Mouse (Mus musculus): ENCODE results near the gene Phf10. TPM values are rescaled to one million over a fixed set of nuclear protein-coding genes. Genes with fewer than 3 reads are reported as not detected.

Gene Phf10
- total and polyA plus RNA-seq, 3 experiments = 185 to 627 (median 265) TPM

DNA sequence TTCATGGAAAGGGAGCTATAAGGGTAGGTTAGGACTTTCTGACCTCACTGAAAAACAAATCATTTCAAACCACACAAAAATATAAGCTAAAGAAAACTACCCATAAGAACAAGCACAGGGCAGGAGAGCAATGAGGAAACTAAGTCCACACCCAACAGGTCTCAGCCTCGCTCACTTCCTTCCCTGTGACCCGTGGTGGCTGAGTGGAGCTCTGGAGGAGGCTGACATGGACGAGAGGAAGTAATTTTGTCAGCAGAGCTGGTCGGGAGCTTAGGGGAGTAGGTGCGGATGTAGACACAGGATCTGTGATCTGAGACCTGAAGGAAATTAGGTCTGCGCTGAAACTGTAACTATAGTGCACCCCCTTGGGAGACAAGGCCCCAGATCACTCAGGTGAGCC, 39.5 kb downstream of the Phf10 start (continued):
- no peak for TF ChIP-seq BHLHE40 (IDR thresholded peaks at IDR 0.05; ENCODE audit: borderline replicate concordance, low read depth, low read length)

DNA sequence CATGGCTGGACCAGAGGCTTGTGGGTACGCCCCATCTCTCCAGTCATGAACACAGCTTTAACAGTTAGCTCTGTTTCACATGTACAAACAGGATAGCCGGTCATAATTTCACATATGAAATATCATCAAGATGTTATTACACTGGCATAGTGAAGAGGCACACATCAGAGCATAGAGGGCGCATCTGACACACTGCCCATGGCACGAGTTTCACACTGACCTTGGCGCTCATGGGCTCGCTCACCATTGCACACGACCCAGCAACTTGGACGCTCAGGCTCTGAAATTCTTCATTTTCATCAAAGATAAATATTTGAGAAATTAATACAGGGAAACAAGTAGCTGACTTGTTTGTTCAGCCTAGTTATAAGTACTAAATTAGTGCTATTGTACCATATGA, 43.2 kb downstream of the Phf10 start:
- no peaks in the 10 kb centered on the region for H3K79me2 ChIP-seq (ENCODE audit: control insufficient read depth, insufficient read depth, low read length, poor library complexity)
- no peak overlapping the region for H3K4me3 ChIP-seq (ENCODE audit: control insufficient read depth in 1 of 2, insufficient read depth in 1 of 2, low read depth in 2 of 2, low read length in 2 of 2)
- no peaks in the 10 kb centered on the region for H3K4me1 ChIP-seq (ENCODE audit: control insufficient read depth in 1 of 2, insufficient read depth in 2 of 2, low read length in 2 of 2)
- no peaks in the 10 kb centered on the region for H3K9me3 ChIP-seq (replicated peaks; ENCODE audit: insufficient read depth, low read length)
- H3K9ac ChIP-seq (ENCODE audit: control insufficient read depth, low read depth, low read length, poor library complexity, severe bottlenecking) = no peak overlapping the region
- H3K36me3 ChIP-seq (ENCODE audit: control insufficient read depth in 1 of 2, insufficient read depth in 2 of 2, low read length in 2 of 2) = no peaks in the 10 kb centered on the region
- DNase-seq (ENCODE audit: low read depth, low spot score) = no peak
- no peak for TF ChIP-seq TAL1 (IDR thresholded peaks at IDR 0.05; ENCODE audit: low read length)
- TF ChIP-seq USF2 (IDR thresholded peaks at IDR 0.05; ENCODE audit: borderline replicate concordance in 1 of 2, insufficient read depth in 1 of 2, low read depth in 1 of 2, low read length in 2 of 2) = no peak
- TF ChIP-seq SMC3 (IDR thresholded peaks at IDR 0.05; ENCODE audit: low read depth, low read length) = no peak
- TF ChIP-seq HCFC1 (IDR thresholded peaks at IDR 0.05; ENCODE audit: low read depth, low read length) = no peak
- no peak for TF ChIP-seq JUND (IDR thresholded peaks at IDR 0.05; ENCODE audit: low read depth, low read length)
- TF ChIP-seq CHD1 (IDR thresholded peaks at IDR 0.05; ENCODE audit: low read depth, low read length) = no peak
- no peak for TF ChIP-seq USF1 (IDR thresholded peaks at IDR 0.05; ENCODE audit: low read depth, low read length)
- H3K27me3 ChIP-seq (ENCODE audit: control insufficient read depth in 1 of 2, insufficient read depth in 2 of 2, low read length in 2 of 2) = peaks cover 4 to 9% of the 10 kb centered on the region in 2 experiments; a peak in 3 of 4 replicates
- no peak overlapping the region for H3K27ac ChIP-seq (ENCODE audit: control insufficient read depth, low read depth, low read length)

DNA sequence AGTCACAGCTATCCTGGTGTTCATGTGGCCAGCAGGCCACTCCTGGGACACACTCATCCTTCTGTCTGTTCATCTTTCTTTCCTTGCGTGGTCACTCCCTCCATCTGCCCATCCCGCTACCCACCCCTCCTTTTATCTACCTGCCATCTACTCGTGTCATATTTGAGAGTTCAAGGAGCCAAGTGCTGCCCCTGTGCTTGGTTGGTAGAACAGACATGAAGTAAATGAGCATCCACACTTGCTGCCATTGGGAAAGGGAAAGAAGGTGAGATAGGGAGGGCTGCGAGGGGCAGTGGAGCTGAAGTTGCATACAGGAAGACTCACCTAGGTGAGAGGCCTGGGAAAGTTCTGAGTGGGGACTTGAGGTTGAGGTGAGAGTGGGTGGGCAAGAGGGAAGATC, 46.7 kb downstream of the Phf10 start:
- TF ChIP-seq GABPA (IDR thresholded peaks at IDR 0.05; ENCODE audit: low read depth, low read length) = no peak
- no peak for TF ChIP-seq POLR2A (IDR thresholded peaks at IDR 0.05; ENCODE audit: control insufficient read depth in 1 of 2, insufficient read depth in 1 of 2, low read depth in 1 of 2, low read length in 2 of 2, poor library complexity in 1 of 2)
- TF ChIP-seq SMC3 (IDR thresholded peaks at IDR 0.05; ENCODE audit: low read depth, low read length) = no peak
- no peak for TF ChIP-seq ZNF384 (IDR thresholded peaks at IDR 0.05; ENCODE audit: low read depth, low read length)
- no peak for TF ChIP-seq MYC (IDR thresholded peaks at IDR 0.05; ENCODE audit: low read depth, low read length)
- no peak for TF ChIP-seq NRF1 (IDR thresholded peaks at IDR 0.05; ENCODE audit: insufficient read depth, low read depth, low read length, poor library complexity, severe bottlenecking)
- no peak for TF ChIP-seq SIN3A (IDR thresholded peaks at IDR 0.05; ENCODE audit: low read length)
- no peak for TF ChIP-seq CTCF (IDR thresholded peaks at IDR 0.05 in 2 of 3, conservative IDR thresholded peaks at IDR 0.05 in 1 of 3; ENCODE audit: control insufficient read depth in 1 of 3, insufficient read depth in 1 of 3, low read depth in 2 of 3, low read length in 3 of 3, poor library complexity in 1 of 3, severe bottlenecking in 1 of 3)
- TF ChIP-seq TCF12 (IDR thresholded peaks at IDR 0.05; ENCODE audit: low read depth, low read length) = no peak
- TF ChIP-seq ELF1 (IDR thresholded peaks at IDR 0.05; ENCODE audit: low read depth, low read length) = no peak
- no peak for TF ChIP-seq BHLHE40 (IDR thresholded peaks at IDR 0.05; ENCODE audit: borderline replicate concordance, low read depth, low read length)
- TF ChIP-seq RAD21 (IDR thresholded peaks at IDR 0.05; ENCODE audit: low read depth, low read length) = no peak
- TF ChIP-seq USF1 (IDR thresholded peaks at IDR 0.05; ENCODE audit: low read depth, low read length) = no peak
- no peak for TF ChIP-seq MEF2A (IDR thresholded peaks at IDR 0.05; ENCODE audit: extremely low read depth, insufficient replicate concordance, low read depth, low read length, poor library complexity, severe bottlenecking)
- TF ChIP-seq POLR2AphosphoS5 (IDR thresholded peaks at IDR 0.05; ENCODE audit: borderline replicate concordance, low read depth, low read length) = no peak
- H3K9me3 ChIP-seq (replicated peaks; ENCODE audit: insufficient read depth, low read length) = no peaks in the 10 kb centered on the region

More for the DNA sequence above, 46.7 kb downstream of the Phf10 start:
- Histone ChIP-seq H3K27me3 (ENCODE audit: control insufficient read depth in 1 of 2, insufficient read depth in 2 of 2, low read length in 2 of 2) (peaks cover 2 to 6% of the 10 kb centered on the region in 2 experiments; a peak in 2 of 4 replicates), H3K4me3 (ENCODE audit: control insufficient read depth in 1 of 2, insufficient read depth in 1 of 2, low read depth in 2 of 2, low read length in 2 of 2) (no peak overlapping the region), H3K36me3 (ENCODE audit: control insufficient read depth in 1 of 2, insufficient read depth in 2 of 2, low read length in 2 of 2) (no peaks in the 10 kb centered on the region), H3K27ac (ENCODE audit: control insufficient read depth, low read depth, low read length) (no peak overlapping the region), H3K4me1 (ENCODE audit: control insufficient read depth in 1 of 2, insufficient read depth in 2 of 2, low read length in 2 of 2) (no peaks in the 10 kb centered on the region), H3K9ac (ENCODE audit: control insufficient read depth, low read depth, low read length, poor library complexity, severe bottlenecking) (no peak overlapping the region), H3K79me2 (ENCODE audit: control insufficient read depth, insufficient read depth, low read length, poor library complexity) (no peaks in the 10 kb centered on the region)
- DNase-seq (ENCODE audit: low read depth, low spot score) = no peak
